Mouse (Mus musculus) splenic B cell, adult 2 months (primary cell): ENCODE data around the gene Draxin.
"Not testable (repeated sequence)": the region's sequence is repeated elsewhere in the genome, so short reads cannot be mapped to it uniquely, and the experiment has no call there.

Experiments
- DNase-seq: peaks from one replicate; pipeline ENCODE4 v3.0.0-alpha.2; 2011; ENCODE audit warnings: low read depth, low spot score
- H3K27me3 ChIP-seq: 2 replicates; pipeline ENCODE4 v1.6.1; 2012; ENCODE audit warnings: mild to moderate bottlenecking, low read length, moderate library complexity, mixed read lengths; ENCODE audit not compliant: control insufficient read depth, poor library complexity, insufficient read depth, severe bottlenecking
- H3K36me3 ChIP-seq: 2 replicates; pipeline ENCODE4 v1.6.1; 2012; ENCODE audit warnings: mild to moderate bottlenecking, low read length, moderate library complexity, mixed read lengths; ENCODE audit not compliant: control insufficient read depth, poor library complexity, insufficient read depth, severe bottlenecking

Gene Draxin

DNA sequence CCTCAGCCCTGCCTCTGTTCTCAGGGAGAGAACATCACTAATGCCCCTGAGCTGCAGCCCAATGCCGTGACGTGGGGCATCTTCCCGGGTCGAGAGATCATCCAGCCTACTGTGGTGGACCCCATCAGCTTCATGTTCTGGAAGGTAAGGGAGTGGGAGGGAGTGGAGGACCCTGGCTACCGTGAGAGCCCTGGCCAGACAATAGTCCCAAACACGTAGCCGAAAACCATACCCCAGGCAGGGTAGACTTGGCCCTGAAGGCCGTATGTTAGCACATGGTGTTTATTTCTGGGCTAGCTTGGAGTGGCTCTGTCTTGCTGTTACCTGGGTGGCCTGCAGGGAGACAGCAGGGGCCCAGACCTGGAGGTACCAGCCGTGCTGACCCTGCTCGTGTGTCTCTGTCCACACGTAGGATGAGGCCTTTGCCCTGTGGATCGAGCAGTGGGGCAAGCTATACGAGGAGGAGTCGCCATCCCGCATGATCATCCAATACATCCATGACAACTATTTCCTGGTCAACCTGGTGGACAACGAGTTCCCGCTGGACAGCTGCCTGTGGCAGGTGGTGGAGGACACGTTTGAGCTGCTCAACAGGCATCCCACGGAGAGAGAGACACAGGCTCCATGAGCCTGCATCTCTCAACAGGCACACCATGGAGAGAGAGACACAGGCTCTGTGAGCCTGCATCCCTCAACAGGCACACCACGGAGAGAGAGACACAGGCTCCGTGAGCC lies 75.4 kb downstream of the Draxin start:
- Histone ChIP-seq H3K27me3 (no peaks in the 10 kb centered on the region), H3K36me3 (no peaks in the 10 kb centered on the region; the same call in 1 of the 2 replicates)
- no peak for DNase-seq

DNA sequence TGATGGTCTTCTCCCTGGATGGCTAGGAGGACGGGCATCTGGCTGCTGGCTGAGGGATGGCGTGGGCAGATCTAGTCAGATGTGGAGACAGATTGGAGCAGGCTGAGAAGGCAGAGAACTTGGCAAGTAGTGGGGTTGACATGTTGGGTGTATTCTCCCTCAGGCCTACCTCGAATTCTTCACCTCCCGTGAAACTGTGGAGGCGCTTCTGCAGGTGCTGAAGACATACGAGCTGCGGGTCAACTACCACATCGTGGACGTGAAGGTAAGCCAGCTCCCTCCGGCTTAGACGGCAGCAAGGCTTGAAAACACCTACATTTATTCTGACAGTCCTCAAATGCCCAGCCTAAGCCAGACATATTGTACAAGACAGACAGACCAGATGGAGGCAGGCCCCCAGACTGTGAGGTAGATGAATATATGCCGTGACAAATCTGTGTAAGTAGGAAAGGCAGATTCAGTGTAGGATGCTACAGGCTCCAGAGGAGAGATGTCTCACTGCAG lies 77.0 kb downstream of the Draxin start:
- Histone ChIP-seq H3K36me3 (no peaks in the 10 kb centered on the region; the same call in 1 of the 2 replicates), H3K27me3 (no peaks in the 10 kb centered on the region)
- DNase-seq: no peak

DNA sequence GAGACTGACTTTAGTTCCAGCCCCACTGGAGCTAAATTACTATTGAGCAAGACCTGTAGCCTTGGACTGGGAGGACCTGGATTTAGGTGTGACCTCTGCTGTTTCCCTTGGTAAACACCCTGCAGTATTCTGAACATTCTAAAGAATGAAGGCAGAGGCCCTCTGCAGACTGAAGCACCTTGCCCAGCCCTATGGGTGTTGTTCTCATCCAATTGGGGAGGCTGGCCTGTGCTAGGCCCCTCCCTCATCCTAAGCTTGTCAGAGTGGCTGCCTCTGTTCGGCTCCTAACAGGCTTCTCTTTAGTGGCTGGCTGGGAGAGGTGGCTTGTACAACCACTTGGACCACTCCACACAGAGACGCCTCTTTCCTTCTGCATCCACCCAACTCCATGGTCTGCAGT lies 77.5 kb downstream of the Draxin start:
- no peaks in the 10 kb centered on the region for H3K27me3 ChIP-seq
- no peak for DNase-seq
- H3K36me3 ChIP-seq: no peaks in the 10 kb centered on the region; the same call in 1 of the 2 replicates

DNA sequence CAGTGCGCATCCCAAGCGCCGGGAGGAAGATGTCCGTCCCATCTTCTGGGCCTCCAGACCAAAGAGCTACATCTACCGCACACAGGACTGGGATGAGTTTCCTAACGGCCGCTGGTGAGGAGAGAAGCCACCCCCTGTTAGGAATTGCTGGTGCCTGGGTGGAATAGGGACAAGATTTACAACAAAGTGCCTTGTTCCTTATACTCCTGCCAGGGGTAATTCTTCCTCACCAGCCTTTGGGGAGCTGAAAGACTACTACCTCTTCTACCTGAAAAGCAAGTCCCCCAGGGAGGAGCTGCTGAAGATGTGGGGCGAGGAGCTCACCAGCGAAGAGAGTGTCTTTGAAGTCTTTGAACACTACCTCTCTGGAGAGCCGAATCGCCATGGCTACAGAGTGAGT lies 78.6 kb downstream of the Draxin start:
- H3K36me3 ChIP-seq: no peaks in the 10 kb centered on the region; the same call in 1 of the 2 replicates
- no peak for DNase-seq
- H3K27me3 ChIP-seq: no peaks in the 10 kb centered on the region

DNA sequence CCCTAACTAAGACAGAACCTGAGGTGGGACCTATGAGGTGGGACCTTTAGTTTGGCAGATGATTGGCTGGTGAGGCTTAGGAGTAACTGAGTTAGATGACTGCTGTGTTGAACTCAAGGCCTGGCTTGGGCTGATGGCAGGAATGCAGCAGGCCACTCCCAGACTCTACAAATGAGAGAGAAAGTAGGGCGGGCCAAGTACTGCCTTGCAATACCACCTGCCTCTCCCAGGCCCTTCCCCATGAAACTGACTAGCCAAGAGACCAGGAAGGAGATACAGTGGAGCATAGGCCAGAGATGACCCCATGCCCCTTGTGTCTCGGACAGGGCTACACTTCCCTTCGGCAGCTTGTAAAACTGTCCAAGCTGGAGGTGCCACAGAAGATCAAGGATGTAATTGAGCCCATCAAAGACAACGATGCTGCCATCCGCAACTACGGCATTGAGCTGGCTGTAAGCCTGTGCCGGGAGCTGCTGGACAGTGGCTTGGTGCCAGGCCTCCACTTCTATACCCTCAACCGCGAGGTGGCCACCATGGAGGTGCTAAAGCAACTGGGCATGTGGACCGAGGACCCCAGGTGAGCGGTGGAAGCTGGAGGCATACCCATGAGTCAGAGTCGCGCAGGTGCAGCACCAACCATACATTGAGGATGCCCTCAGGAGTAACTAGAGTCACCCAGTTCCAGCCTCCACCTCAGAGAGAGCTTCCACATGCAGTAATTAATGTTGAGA lies 79.3 kb downstream of the Draxin start:
- no peaks in the 10 kb centered on the region for H3K27me3 ChIP-seq
- no peak for DNase-seq

DNA sequence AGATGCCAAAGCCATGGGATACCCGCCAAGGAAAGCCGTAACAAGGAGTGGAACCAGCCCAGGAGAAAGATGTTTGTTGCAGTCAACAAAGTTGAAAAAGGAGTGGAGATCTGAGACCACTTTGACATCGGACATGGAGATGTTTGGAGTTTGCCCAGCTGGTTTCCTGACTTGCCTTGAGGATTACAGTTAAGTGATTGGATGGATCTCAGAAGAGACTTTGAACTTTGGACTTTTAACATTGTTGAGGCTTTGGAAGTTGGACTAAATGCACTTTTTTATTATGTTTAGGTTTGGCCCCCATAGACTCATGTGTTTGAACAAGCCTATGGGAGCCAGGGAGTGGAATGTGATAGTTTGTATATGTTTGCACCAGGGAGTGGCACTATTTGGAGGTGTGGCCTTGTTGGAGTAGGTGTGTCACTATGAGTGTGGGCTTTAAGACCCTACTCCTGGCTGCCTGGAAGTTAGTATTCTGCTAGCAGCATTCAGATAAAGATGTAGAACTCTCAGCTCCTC lies 80.0 kb downstream of the Draxin start:
- not testable (repeated sequence) for H3K27me3 ChIP-seq, DNase-seq, H3K36me3 ChIP-seq

More for the DNA sequence above, 79.3 kb downstream of the Draxin start:
- no peaks in the 10 kb centered on the region; the same call in 1 of the 2 replicates for H3K36me3 ChIP-seq
